Mouse (Mus musculus) layer of hippocampus, postnatal 36 days (tissue): ENCODE data around the gene Plxnb1. TPM values are rescaled to one million over a fixed set of nuclear protein-coding genes. Genes with fewer than 3 reads are reported as not detected.

Experiments used
- DNase-seq, 2 experiments: peaks; one replicate each; pipeline ENCODE4 v3.0.0; 2022
- total RNA-seq, 2 experiments: library from RNA; stranded (reverse); gene quantifications; 2 replicates each; pipeline ENCODE4 v1.2.3; 2021

Gene Plxnb1
- total RNA-seq, 2 experiments from 2014 or later = 79.7 to 88.6 TPM

DNA sequence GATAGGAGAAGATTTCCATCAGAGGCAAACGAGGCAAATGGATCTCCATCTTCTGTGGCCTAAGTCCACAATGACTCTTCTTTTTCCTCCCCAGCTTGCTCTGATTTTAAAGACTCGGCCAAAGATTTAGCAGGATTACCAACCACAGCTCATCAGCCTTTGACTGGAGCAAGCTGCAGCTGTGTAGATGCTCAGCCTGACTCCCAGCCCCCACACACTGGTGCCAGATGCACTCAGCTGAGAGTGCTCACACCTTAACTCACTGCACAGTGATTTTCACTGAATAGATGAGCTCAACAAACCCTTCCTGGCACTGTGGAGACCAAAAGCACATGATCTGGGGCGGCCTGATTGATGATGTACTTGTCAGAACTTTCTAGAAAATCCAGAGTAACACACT lies 66.8 kb downstream of the Plxnb1 start, which contains the start of gene Fbxw21:
Gene Fbxw21, minus strand, starts transcription at position 101 of the 400 bp plus-strand sequence.
- DNase-seq = no peak

DNA sequence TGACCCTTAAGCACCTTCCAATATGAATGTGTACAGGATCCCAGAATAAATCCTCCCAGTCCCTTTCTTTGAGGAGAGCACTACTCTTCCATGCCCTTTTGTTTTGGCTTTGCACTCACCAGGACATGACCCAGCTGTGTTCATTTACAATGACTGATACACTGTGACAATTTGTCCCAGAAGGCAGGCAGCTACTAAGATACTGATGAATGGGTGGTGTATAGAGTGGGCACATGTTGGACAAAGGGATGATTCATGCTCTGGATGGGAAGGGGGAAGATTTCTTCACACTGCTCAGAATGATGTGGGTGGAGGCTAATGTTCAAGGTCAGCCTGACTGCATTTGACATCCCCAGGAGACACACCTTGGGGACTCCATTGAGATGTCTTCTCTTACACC lies 72.1 kb downstream of the Plxnb1 start:
- DNase-seq = no peak

Other genes with a start within 250 kb of the Plxnb1 start
- gene Slc26a6, start 242.1 kb upstream of the Plxnb1 start, total RNA-seq = 10 to 100 TPM; 17.9 to 23.1 TPM
- not detected for gene Tmem89, start 180.8 kb upstream of the Plxnb1 start, total RNA-seq
- 100 to 1,000 TPM; 346 to 350 TPM for gene Uqcrc1, start 158.8 kb upstream of the Plxnb1 start, total RNA-seq
- gene Col7a1, start 141.8 kb upstream of the Plxnb1 start, total RNA-seq = 1 to 10 TPM; 2.8 to 5.0 TPM
- gene Ucn2, start 109.4 kb upstream of the Plxnb1 start, total RNA-seq = under 1 TPM; 0.33 to 0.40 TPM
- 10 to 100 TPM; 10.2 to 15.4 TPM for gene Pfkfb4, start 103.6 kb upstream of the Plxnb1 start, total RNA-seq
- 10 to 100 TPM; 40.4 to 48.9 TPM for gene Shisa5, start 56.8 kb upstream of the Plxnb1 start, total RNA-seq
- 10 to 100 TPM; 15.6 to 17.2 TPM for gene Trex1, start 35.7 kb upstream of the Plxnb1 start, total RNA-seq
- gene Atrip, start 21.3 kb upstream of the Plxnb1 start, total RNA-seq = 10 to 100 TPM; 28.1 to 31.0 TPM
- gene Ccdc51, start 12.9 kb upstream of the Plxnb1 start, total RNA-seq = 1 to 10 TPM; 8.5 to 9.1 TPM
- gene Tma7, start 12.8 kb upstream of the Plxnb1 start, total RNA-seq = 100 to 1,000 TPM; 303 to 338 TPM
- not detected for gene Fbxw21, start 66.7 kb downstream of the Plxnb1 start, total RNA-seq
- not detected for gene Fbxw13, start 100.6 kb downstream of the Plxnb1 start, total RNA-seq
- gene Fbxw20, start 139.4 kb downstream of the Plxnb1 start, total RNA-seq = not detected
- not detected for gene Fbxw14, start 192.3 kb downstream of the Plxnb1 start, total RNA-seq
- gene Fbxw28, start 244.3 kb downstream of the Plxnb1 start, total RNA-seq = not detected